Mouse (Mus musculus) thymus, postnatal 0 days (tissue): ENCODE data around the gene Fam98a. TPM values are rescaled to one million over a fixed set of nuclear protein-coding genes. Genes with fewer than 3 reads are reported as not detected.

Source experiments
- DNase-seq: peaks from one replicate; pipeline ENCODE4 v3.0.0-alpha.2; 2015; ENCODE audit warnings: low spot score
- polyA plus RNA-seq: library from polyadenylated mRNA; unstranded; fragments of >200 nt; fragmentation: Nextera tagmentation; extraction: Ambion mirVana; gene quantifications from 2 replicates; pipeline ENCODE4 v1.2.1, GENCODE M21; 2015

Gene Fam98a
- 24.2 and 26.2 TPM in 2 replicates for polyA plus RNA-seq

- peak; percentile 99 for DNase-seq
These were observed at the start of gene Fam98a for GRCm38 (mm10) chr17:75551512-75552400. Gene Fam98a, minus strand, starts transcription at chr17:75551946.

GRCm38 (mm10) chr17:75598652-75599051, 46.9 kb upstream of the Fam98a start:
- no peak for DNase-seq

GRCm38 (mm10) chr17:75582738-75583137, 31.0 kb upstream of the Fam98a start:
- DNase-seq: no peak

GRCm38 (mm10) chr17:75575608-75576007, 23.9 kb upstream of the Fam98a start:
- DNase-seq: no peak

GRCm38 (mm10) chr17:75558041-75558440, 6.3 kb upstream of the Fam98a start:
- no peak for DNase-seq

GRCm38 (mm10) chr17:75557031-75557430, 5.3 kb upstream of the Fam98a start:
- no peak for DNase-seq

- DNase-seq: peak; percentile 46
These were observed 854 bp downstream of the Fam98a start for GRCm38 (mm10) chr17:75550771-75551413.

GRCm38 (mm10) chr17:75544262-75544661, 7.5 kb downstream of the Fam98a start:
- no peak for DNase-seq

GRCm38 (mm10) chr17:75543434-75543833, 8.3 kb downstream of the Fam98a start:
- DNase-seq: no peak

- no peak for DNase-seq
These were observed 11.9 kb downstream of the Fam98a start for GRCm38 (mm10) chr17:75539841-75540240.

GRCm38 (mm10) chr17:75539130-75539529, 12.6 kb downstream of the Fam98a start:
- no peak for DNase-seq

GRCm38 (mm10) chr17:75538431-75538830, 13.3 kb downstream of the Fam98a start:
- DNase-seq: no peak

- DNase-seq: no peak
These were observed 14.7 kb downstream of the Fam98a start for GRCm38 (mm10) chr17:75537050-75537445.

GRCm38 (mm10) chr17:75536396-75537049, 15.2 kb downstream of the Fam98a start:
- DNase-seq: peak; percentile 8

GRCm38 (mm10) chr17:75535612-75536011, 16.1 kb downstream of the Fam98a start:
- DNase-seq: no peak

- no peak for DNase-seq
These were observed 17.3 kb downstream of the Fam98a start for GRCm38 (mm10) chr17:75534314-75535020.

GRCm38 (mm10) chr17:75532469-75532986, 19.2 kb downstream of the Fam98a start:
- DNase-seq: no peak

- no peak for DNase-seq
These were observed 22.4 kb downstream of the Fam98a start for GRCm38 (mm10) chr17:75529222-75529935.

- no peak for DNase-seq
These were observed 25.3 kb downstream of the Fam98a start for GRCm38 (mm10) chr17:75526411-75526810.

GRCm38 (mm10) chr17:75523812-75524211, 27.9 kb downstream of the Fam98a start:
- no peak for DNase-seq
